Mouse (Mus musculus): Measurements from ENCODE around the gene Rsl1.
A peak's percentile ranks its signal among the peaks of the same experiment; 100 is the strongest.
"Not testable (repeated sequence)": the region's sequence is repeated elsewhere in the genome, so short reads cannot be mapped to it uniquely, and the experiment has no call there.

The Rsl1 gene

DNA sequence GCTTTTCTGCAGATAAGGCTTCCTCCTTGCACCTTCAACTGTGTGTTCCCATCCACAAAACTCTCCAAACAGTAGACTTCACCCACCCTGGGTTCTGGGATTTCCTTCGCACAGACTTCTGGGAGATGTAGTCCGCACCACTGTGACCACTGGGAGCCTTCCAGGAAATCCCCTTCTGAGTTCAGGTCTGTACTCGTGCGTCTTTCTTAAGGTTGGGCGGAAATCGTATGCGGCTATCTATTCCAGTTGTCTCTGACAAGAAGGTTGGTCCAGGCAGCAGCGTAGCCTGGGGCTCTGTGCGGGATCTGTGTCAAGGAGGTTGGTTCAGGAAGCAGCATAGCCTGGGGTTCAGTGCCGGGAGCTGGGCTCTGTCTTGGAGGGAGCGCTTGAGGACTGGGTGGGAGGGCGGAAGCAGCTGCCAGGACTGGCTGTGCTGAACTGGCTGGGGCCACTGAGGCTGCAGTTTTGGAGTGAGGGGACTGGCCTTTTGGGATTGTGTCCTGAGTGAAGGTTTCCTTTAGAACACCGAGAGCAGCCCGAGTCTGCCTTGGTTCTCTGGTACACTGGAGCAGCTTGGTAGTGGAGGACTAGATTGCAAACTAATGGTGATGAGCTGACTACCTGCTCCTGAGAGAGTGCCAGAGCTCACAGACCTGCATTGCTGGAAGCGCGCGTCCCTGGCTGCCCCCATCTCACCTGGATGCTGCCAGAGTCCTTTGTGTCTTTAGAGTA lies at the start of gene Rsl1:
Rsl1 (plus strand) TSS at position 192 of the 732 bp plus-strand sequence.
- DNase-seq (ENCODE audit: low spot score), result peak; percentile 5

DNA sequence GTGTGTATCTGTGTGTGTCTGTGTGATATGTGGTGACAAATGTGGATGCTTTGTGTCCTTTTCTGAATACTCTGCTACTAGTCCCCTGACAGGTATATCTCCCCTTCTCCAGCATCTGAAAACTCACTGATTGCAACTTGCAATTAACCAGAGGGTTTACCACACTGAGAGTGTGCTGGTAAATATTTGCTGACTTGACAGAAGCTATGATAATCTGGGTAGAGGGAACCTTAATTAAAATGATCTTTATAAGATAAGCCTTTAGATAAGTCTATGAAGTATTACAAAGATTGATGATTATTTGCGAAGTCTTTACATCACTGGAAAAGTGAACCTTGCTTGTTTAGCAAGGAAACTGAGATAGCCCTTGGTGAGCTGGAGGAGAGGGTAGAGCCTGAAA lies 48.5 kb upstream of the Rsl1 start:
- no peak for DNase-seq (ENCODE audit: low spot score)

DNA sequence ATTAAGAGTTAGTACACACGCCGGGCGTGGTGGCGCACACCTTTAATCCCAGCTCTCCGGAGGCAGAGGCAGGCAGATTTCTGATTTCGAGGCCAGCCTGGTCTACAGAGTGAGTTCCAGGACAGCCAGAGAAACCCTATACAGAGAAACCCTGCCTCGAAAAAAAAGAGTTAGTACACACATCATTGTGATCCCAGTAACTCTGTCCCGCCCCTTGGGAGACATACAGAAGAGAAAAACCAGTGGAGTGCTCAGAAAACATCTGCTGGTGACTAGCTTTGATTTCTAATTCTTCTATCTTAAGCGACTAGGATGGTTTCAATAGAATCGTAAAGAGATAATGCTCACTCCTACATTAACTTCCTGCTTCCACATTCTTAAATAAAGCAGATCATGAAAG lies 45.5 kb upstream of the Rsl1 start:
- not testable (repeated sequence) for DNase-seq (ENCODE audit: low spot score)

DNA sequence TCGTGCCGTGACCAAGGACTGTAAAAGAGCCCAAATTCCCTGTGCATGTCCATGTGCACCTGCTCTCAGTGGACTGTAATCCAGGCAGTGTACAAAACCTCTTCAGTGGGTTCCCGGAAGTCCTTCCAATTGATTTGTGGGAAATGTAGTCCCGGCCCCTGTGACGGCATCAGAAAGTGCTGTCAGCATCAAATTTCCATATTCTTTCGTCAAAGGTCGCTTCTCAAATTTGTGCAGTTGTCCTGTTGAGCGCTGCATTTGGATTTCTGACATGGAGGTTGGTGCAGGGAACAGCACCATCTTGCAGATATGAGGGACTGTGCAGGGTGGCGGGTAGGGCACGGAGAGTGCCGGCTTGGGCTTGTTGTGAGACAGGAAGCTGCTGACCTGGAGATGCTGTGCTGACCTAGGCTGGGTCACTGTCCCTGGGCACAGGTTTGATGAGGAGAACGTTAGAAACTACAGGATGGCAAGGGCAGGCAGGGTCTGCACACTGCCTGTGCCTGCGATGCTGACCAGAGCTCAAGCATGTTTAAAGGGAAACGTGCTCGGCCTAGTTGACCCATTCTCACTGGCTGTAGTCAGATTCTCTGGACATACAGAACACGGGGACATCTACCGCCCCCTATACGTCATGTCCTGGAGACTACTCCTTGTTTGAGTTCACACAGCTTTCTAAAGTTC lies 44.8 kb upstream of the Rsl1 start:
- DNase-seq (ENCODE audit: low spot score), result peak; percentile 62

DNA sequence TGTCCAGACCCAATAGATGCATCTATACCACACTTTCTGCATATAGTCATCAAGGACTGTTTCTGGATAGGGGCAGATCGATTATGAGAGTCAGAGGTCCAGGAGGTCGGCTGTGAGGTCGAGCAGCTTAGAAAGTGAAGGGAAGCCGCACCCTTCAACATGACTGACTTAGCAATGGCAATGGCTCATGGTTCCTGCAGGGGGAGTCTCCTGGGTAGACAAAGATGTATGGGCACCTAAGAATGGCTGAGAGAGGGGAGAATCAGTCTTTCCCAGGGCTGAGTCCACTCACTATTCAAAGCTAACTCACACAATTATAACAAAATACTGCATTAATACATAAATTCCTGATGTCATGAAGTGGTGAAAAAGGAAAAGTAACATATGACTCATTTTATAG lies 6.9 kb upstream of the Rsl1 start:
- not testable (repeated sequence) for DNase-seq (ENCODE audit: low spot score)

DNA sequence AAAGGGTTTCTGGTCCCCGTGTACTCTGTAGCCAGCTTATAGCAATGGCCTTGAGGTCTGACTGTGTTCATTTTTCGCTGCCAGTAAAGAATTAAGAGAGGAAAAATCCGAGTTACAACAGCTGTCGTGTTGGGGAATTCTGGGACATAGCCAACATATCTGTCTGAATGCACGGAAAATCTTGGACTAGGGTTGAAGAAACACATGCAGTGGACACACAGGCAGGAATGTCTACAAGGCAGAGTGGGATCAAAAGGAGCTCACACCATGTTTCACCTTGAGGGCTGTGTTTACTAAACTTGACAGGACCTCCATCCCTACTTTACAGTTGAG lies 707 bp downstream of the Rsl1 start:
- DNase-seq (ENCODE audit: low spot score), result no peak

DNA sequence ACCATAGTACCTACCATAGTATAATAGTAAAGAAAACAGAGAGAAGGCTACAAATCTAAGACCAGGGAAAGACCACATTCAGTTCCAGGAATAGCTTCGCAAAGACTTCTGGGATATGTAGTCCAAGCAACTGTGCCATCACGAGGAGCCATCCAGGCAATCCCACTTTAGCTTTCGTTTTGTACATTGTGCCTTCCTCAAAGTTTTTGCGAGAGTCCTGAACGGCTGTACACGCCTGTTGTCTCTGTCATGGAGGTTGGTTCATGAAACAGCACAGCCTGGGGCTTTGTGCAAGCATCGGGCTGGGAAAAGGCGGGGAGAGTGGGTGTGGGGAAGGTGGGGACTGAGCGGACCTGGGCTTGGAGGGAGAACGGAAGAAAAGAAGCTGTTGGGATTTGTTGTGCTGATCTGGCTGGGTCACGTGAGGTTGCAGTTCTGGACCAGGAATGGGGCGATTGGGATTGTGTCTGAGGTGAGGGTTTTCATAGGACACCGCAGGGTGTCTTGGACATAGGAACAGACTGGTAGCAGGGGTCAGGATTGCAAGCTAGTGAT lies 21.4 kb downstream of the Rsl1 start, which contains the start of gene Zfp455:
Zfp455 (plus strand) TSS at position 167 of the 555 bp plus-strand sequence.
- peak; percentile 44 for DNase-seq (ENCODE audit: low spot score)

DNA sequence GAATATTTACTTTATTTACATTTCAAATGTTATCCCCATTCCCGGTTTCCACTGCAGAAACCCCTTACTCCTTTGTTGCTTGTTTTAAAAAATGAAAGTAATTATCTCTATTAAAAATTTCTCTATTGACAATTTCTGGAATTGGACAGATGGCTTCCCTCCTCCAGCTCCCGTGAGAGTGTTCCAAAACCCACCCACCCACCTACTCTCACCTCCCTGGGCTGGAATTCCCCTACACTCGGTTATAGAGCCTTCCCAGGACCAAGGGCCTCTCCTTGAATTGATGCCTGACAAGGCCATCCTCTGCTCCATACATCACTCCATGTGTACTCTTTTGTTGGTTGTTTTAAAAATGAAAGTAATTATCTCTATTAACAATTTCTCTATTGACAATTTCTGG lies 28.7 kb downstream of the Rsl1 start:
- no peak for DNase-seq (ENCODE audit: low spot score)

DNA sequence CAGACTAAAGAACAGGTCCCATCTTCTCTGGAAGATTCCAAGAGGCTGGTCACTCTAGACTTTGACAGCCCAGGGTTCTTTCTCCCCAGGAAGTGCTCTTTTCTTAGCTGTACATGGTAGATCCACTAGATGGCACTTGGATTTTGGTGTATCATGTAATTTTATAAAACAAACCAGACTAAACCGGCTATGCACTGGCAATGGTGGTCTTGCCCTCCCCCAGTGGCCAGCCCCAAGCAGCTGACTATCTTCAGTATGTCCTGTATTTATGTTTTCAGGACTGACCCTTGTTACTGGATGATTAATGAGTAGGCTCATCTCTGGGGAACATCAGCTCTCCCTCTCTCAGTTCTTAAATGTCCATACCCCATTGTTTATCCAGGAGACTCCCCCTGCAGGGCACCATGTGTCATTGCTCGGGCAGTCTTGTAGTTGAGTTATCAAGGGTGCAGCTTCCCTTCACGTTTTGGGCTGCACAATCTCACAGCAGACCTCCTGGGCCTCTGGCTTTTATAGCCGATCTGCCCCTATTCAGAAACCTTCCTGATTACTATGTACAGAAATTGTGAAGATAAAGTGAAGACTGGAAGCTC lies 41.1 kb downstream of the Rsl1 start:
- DNase-seq (ENCODE audit: low spot score), result no peak
